Mouse (Mus musculus): ENCODE measurements around the gene Rapgef6.
"Not testable (repeated sequence)": the region's sequence is repeated elsewhere in the genome, so short reads cannot be mapped to it uniquely, and the experiment has no call there.

Rapgef6 gene

GRCm38 (mm10) chr11:54574741-54575140 lies 52.1 kb downstream of the Rapgef6 start:
- DNase-seq (ENCODE audit: extremely low spot score), result no peak

- DNase-seq (ENCODE audit: extremely low spot score), result no peak
These were observed 69.9 kb downstream of the Rapgef6 start for GRCm38 (mm10) chr11:54592585-54592984.

GRCm38 (mm10) chr11:54594049-54594448 lies 71.4 kb downstream of the Rapgef6 start:
- no peak for DNase-seq (ENCODE audit: extremely low spot score)

GRCm38 (mm10) chr11:54595053-54595452 lies 72.4 kb downstream of the Rapgef6 start:
- DNase-seq (ENCODE audit: extremely low spot score), result no peak

- no peak for DNase-seq (ENCODE audit: extremely low spot score)
These were observed 73.4 kb downstream of the Rapgef6 start for GRCm38 (mm10) chr11:54595905-54596555.

GRCm38 (mm10) chr11:54597902-54598447 lies 75.3 kb downstream of the Rapgef6 start:
- DNase-seq (ENCODE audit: extremely low spot score), result no peak

- no peak for DNase-seq (ENCODE audit: extremely low spot score)
These were observed 78.5 kb downstream of the Rapgef6 start for GRCm38 (mm10) chr11:54601121-54601520.

GRCm38 (mm10) chr11:54602764-54603163 lies 80.1 kb downstream of the Rapgef6 start:
- DNase-seq (ENCODE audit: extremely low spot score), result not testable (repeated sequence)

- DNase-seq (ENCODE audit: extremely low spot score), result no peak
These were observed 81.8 kb downstream of the Rapgef6 start for GRCm38 (mm10) chr11:54604415-54604814.

- no peak for DNase-seq (ENCODE audit: extremely low spot score)
These were observed 91.0 kb downstream of the Rapgef6 start for GRCm38 (mm10) chr11:54613628-54614027.

- no peak for DNase-seq (ENCODE audit: extremely low spot score)
These were observed 91.9 kb downstream of the Rapgef6 start for GRCm38 (mm10) chr11:54614560-54614959.

GRCm38 (mm10) chr11:54618841-54619240 lies 96.2 kb downstream of the Rapgef6 start:
- DNase-seq (ENCODE audit: extremely low spot score), result no peak

- DNase-seq (ENCODE audit: extremely low spot score), result no peak
These were observed 99.1 kb downstream of the Rapgef6 start for GRCm38 (mm10) chr11:54621725-54622124.

- DNase-seq (ENCODE audit: extremely low spot score), result no peak
These were observed 104.3 kb downstream of the Rapgef6 start for GRCm38 (mm10) chr11:54626905-54627304.

- DNase-seq (ENCODE audit: extremely low spot score), result no peak
These were observed 123.8 kb downstream of the Rapgef6 start for GRCm38 (mm10) chr11:54646420-54646819.

GRCm38 (mm10) chr11:54648573-54648972 lies 125.9 kb downstream of the Rapgef6 start:
- DNase-seq (ENCODE audit: extremely low spot score), result no peak

- no peak for DNase-seq (ENCODE audit: extremely low spot score)
These were observed 132.8 kb downstream of the Rapgef6 start for GRCm38 (mm10) chr11:54655420-54655819.

GRCm38 (mm10) chr11:54673575-54674298 lies 151.1 kb downstream of the Rapgef6 start:
- no peak for DNase-seq (ENCODE audit: extremely low spot score)

- DNase-seq (ENCODE audit: extremely low spot score), result no peak
These were observed 153.3 kb downstream of the Rapgef6 start for GRCm38 (mm10) chr11:54675792-54676489.

GRCm38 (mm10) chr11:54679141-54679540 lies 156.5 kb downstream of the Rapgef6 start:
- no peak for DNase-seq (ENCODE audit: extremely low spot score)

- no peak for DNase-seq (ENCODE audit: extremely low spot score)
These were observed 162.2 kb downstream of the Rapgef6 start for GRCm38 (mm10) chr11:54684831-54685230.

GRCm38 (mm10) chr11:54690171-54690570 lies 167.5 kb downstream of the Rapgef6 start:
- DNase-seq (ENCODE audit: extremely low spot score), result no peak
